Mouse (Mus musculus): Measurements from ENCODE around the gene Plcb3. TPM values are rescaled to one million over a fixed set of nuclear protein-coding genes. Genes with fewer than 3 reads are reported as not detected.

The Plcb3 gene
- 10 to 100 TPM in 1 of 2 experiments, 1 to 10 TPM in 1; 8.1 to 10.7 TPM for total RNA-seq (2021)
- long read RNA-seq, experiment 1, full-length matches to known transcripts = 2 of 11 reads
- long read RNA-seq, experiment 1, partial matches to known transcripts = 3 of 11 reads
- long read RNA-seq, experiment 1, other reads (novel, unspliced or antisense) = 6 of 11 reads
- long read RNA-seq, experiment 2, full-length matches to known transcripts = 1 of 8 reads
- long read RNA-seq, experiment 2, partial matches to known transcripts = 0 of 8 reads
- long read RNA-seq, experiment 2, other reads (novel, unspliced or antisense) = 7 of 8 reads

DNA sequence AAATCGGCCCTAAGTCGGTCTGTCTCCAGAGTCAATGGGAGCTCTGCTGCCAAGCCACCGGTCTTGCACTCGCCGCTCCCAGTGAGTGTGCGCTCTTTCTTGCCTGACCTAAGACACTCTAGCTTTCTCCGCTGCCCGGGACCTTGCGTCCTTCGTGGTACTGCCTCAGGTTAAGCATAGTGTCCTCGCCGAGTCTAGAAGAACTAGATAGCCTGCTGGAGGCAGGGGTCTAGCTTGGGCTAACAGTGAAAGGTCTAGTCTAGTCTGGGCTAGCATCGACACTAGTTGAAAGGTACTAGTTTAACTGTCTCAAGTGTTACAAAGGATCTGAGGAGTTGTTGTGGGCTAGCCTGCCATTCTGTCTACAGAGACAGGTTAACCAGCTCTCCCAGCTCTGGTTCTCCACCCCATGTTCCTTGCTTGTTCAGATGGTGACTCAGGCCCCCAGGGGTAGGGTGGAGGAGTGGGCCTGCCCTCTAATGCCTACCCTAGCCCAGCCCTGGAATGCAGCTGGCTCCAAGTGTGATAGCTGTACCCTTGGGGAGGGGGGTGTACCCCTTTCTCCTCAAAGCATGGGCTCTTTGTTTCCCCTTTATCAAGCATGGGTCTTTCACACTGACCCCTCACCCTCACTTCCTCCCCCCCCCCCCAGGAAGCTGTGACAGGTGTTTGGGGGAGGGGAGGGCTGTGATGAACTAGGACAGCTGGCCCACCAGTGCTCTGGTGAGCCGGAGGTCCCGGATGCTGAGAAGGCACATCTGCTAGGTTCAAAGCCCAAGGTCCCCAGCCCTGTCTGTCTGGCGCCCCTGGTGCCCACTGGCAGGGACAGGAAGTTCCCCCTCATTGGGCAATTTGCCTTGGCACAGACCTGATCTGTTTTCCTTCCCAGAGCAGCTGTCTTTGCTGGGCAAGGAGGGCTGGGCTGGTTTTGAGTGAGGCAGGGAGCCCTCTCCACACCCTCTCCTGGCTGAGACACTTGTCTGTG is at the start of gene Plcb3:
Plcb3 (minus strand) TSS at position 934 of the 985 bp plus-strand sequence.
- intact Hi-C loops (cut with DNase I) = no loop called here

GRCm38 (mm10) chr19:7020224-7020641 is 44.0 kb upstream of the Plcb3 start:
- intact Hi-C loops (cut with DNase I) = no loop called here
- DNase-seq = no peak

More for the DNA sequence above, at the start of gene Plcb3:
- DNase-seq = peak; percentile 68 to 75

GRCm38 (mm10) chr19:7019191-7019590 is 42.9 kb upstream of the Plcb3 start, which contains the start of gene Fermt3:
Fermt3 (minus strand) TSS chr19:7019469.
- intact Hi-C loops (cut with DNase I) = loop anchor here (5.0 kb wide), 1 partner anchor 87 kb away; the partner anchor contains the start of gene Kcnk4

DNA sequence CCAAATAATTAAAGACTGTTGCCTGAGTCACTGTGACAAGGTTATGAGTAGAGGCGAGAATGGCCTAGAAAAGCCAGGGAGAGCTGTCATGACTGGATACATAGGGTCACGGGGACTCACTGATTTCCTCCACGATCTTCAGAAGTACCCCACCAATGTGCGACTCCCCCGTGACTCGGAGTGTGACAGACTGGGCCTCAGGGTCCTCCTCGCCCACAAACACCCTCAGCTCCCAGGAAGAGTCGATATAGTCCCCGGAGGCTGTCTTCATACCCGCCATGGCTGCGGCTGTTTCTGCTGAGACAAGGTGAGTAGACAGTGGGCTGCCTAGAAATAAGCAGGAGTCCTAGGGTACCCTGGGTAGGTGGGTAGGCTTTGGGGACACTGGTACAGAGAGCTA is 42.3 kb upstream of the Plcb3 start:
- DNase-seq = no peak
- intact Hi-C loops (cut with DNase I) = loop anchor here (5.0 kb wide), 1 partner anchor 86 kb away; the partner anchor contains the start of gene Kcnk4

More at GRCm38 (mm10) chr19:7019191-7019590, 42.9 kb upstream of the Plcb3 start, which contains the start of gene Fermt3:
- DNase-seq = no peak

DNA sequence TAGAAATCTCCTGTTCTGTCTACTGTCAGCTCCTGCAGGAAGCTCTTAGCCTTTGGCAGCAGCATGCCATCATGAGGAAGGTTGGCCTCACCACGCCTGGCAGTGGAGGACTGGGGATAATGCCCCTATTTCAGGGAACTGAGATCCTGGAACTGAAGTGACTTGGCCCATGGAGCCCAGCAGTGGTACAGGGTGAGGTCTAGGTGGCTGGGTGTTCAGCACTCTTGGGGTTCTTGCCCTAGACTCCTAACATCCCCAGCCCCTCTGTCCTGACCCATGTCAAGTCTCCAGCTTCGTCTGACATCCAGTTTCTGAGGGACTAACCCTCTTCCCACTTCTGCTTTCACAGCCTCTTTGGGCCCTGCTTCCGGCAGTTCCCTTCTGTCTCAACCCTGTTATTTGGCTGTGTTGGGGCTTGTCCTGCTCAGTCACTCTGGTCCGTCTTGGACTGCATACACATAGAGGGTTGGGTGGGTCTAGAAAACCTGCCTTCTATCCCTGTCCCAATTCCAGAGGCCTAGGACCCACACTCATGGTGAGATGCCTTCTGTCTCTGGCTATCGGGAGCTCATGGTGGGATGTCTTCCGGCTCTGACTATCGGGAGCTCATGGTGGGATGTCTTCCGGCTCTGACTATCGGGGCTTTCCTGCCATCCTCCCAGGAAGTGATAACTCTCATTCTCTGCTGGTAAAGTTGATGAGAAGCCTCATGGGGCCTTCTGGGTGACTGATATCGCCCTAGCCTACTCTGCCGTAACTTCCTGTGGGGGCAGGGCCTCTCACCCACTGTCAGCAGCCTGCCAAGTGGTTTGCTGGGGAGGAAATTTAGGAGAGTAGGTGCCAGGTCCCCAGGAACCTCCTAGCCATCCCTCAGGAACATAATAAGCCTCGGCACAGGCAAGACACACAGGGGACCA is 41.5 kb upstream of the Plcb3 start:
- intact Hi-C loops (cut with DNase I) = loop anchor here (5.0 kb wide), 1 partner anchor 85 kb away; the partner anchor contains the start of gene Kcnk4
- DNase-seq = no peak

GRCm38 (mm10) chr19:7014481-7015135 is 38.3 kb upstream of the Plcb3 start:
- intact Hi-C loops (cut with DNase I) = loop anchor here (5.0 kb wide), 1 partner anchor 82 kb away; the partner anchor contains the start of gene Kcnk4
- no peak for DNase-seq

DNA sequence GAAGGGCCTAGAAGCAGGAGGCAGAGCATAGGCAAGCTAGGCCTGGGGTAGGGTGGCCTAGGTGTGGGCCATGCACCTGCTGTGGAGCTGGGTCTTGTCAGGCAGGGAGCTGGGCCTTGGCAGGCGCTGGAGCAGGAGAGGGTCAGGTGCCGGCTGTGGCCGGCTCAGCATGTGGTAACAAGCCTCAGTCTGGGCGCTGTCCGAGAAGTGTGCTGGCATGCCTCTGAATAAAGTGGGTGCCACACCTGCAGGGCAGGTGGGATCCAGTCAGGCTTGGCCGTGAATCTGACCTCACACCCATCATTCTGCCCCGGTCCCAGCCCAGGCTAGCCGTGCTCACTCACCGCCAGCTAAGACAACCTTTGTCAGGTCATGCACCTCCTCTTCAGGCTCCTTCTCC is 37.7 kb upstream of the Plcb3 start:
- no peak for DNase-seq
- intact Hi-C loops (cut with DNase I) = no loop called here

DNA sequence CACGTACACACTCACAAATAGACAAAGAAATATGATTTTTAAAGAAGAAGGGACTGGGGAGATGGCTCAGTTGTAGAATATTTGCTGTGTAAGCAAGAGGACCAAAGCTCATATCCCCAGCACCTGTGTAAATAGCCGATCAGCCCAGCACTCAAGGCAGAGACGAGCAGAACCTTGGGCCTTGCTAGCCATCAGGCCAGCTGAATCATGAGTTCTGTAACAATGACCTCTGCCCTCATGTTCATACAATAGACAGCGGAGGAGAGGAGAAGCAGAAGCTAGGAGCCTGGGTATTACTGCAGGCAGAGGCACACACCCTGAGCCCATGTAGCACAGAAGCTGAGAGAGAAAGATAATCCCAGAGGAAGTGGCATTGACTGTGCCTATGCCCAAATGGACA is 36.2 kb upstream of the Plcb3 start:
- intact Hi-C loops (cut with DNase I) = no loop called here
- no peak for DNase-seq

- intact Hi-C loops (cut with DNase I) = no loop called here
- DNase-seq = no peak
Observed at GRCm38 (mm10) chr19:7006892-7007593, 30.8 kb upstream of the Plcb3 start.

DNA sequence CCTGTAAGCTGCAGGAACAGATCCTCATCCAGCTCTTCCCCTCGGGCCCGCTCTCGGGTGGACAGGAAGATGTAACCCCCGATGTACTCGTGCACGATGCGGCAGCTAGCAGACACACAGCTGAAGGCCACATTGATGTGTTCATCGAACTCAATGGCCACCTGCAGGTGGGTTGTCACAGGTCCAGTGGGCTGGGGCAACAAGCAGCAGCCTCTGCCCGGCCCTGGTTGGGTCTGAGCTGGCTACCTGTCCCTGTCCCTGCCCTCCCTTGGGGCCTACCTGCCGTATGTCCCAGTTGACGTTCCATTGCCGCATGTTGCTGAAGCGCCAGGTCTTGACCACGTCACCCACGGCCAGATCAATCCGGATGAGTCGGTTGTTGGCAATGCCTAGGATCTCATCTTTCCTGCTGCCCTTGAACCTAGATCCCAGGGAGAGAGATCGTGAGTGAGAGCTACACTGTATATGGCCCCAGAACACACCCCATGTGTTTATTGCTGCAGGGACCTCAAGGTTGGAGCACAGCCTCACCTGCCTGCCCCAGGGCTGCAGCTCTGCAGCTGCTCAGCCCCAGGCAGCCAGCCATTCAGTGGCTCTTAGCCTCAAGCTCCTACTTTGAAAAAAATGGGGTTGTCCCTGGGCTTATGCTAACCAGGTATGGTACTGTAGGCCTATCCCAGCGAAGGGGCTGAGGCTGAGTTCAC is 23.2 kb upstream of the Plcb3 start:
- intact Hi-C loops (cut with DNase I) = loop anchor here (5.0 kb wide), 1 partner anchor 38 kb away; the partner anchor contains the start of gene Stip1

GRCm38 (mm10) chr19:6997721-6998290 is 21.5 kb upstream of the Plcb3 start:
- intact Hi-C loops (cut with DNase I) = loop anchor here (5.0 kb wide), 1 partner anchor 39 kb away; the partner anchor contains the start of gene Stip1
- DNase-seq = no peak

More for the DNA sequence above, 23.2 kb upstream of the Plcb3 start:
- DNase-seq = no peak

DNA sequence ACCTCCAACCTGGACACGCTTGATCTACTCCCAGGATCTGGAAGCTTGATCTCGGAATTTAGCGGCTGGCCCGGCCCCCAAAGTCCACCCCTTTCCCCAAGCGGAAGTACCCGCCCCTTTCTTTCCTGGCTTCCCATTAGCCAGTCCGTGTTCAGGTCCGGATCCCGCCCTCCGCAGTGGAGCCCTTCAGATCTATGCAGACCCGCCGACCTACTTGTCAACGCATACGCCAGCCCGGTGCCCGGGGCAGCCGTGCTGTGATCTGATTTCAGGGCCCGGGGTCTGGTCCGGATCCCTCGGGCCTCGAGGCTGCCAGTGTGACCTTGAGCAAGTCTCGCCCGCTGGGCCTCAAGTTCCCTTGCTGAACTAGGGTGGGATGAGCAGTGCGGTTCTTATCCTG is 19.7 kb upstream of the Plcb3 start, which contains the start of the genes Nudt22 and Trpt1:
Nudt22 (minus strand) TSS at position 112 of the 400 bp plus-strand sequence.
Trpt1 (plus strand) TSS at position 126 of the 400 bp plus-strand sequence.
- intact Hi-C loops (cut with DNase I) = loop anchor here (5.0 kb wide), 1 partner anchor 41 kb away; the partner anchor contains the start of gene Stip1

DNA sequence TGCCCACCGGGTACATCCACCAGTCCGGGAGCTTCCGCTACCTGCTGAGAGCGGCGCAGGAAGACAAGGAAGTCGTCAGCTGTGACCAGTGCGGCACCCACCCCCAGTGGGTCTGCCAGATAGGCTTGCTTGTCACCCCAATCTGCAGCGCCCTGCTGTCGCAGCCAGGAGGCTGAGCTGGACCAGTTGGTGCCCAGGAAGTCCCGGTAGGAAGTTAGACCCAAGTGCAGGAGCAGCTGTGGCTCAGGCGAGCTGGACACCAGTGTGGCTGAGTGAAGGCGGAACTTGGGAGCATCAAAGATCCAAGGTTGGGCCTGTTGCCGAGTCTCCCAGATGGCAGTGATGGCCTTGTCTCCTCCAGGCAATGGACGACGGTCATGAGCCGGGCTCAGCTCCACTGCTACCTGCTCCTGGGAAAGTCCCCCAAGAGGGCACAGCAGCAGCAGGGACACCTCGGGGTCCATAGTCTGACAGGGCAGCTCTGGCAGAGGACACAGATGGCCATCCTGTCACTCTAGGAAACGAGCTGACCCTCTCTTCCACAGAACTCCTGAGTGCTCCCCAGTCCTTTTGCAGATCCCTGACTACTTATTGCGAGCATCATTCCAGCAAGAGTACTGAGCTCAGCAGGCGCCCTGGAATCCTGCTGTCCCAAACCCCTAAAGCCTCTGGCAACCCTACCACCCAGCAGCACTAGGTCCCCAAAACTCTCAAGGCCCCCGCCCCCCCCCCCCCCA is 19.2 kb upstream of the Plcb3 start:
- intact Hi-C loops (cut with DNase I) = loop anchor here (5.0 kb wide), 1 partner anchor 42 kb away; the partner anchor contains the start of gene Stip1
- peak in 1 of 2 experiments; percentile 26 for DNase-seq

More for the DNA sequence above, 19.7 kb upstream of the Plcb3 start, which contains the start of the genes Nudt22 and Trpt1:
- peak; percentile 83 to 86 for DNase-seq

DNA sequence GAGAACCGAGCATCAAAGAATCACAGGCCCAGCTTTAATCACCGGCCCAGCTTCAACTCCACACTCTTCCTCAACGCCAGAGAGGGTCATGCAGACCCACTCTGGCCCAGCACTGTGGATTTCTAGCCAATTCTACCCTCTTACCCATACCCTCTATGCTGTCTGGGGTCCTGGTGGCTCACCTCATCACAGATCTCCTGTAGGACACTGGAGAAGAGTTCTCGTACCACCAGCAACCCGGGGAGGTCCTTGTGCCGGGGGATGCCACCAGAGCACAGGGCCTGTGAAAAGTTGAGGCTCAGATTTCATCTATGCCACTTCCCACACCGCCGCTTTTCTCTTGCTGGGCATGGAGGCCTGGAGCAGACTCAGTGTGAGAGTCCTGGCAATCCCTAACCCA is 18.2 kb upstream of the Plcb3 start:
- DNase-seq = no peak
- intact Hi-C loops (cut with DNase I) = no loop called here

DNA sequence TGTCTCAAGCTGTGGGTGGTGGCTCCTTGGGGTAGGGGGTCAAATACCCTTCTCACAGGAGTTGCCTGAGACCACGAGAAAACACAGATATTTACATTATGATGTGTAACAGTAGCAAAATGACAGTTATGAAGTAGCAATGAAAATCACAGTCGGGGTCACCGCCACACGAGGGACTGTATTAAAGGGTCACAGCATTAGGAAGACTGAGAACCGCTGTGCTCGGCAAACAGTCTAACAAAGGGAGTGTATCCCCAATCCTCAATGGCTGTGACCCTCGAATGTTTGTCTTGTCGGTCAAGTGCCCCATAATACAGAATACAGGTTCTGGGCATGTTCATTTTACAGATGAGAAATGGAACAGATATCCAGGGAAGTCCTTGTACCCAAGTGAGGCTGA is 17.7 kb upstream of the Plcb3 start:
- intact Hi-C loops (cut with DNase I) = no loop called here
- no peak for DNase-seq

- intact Hi-C loops (cut with DNase I) = no loop called here
- no peak for DNase-seq
Observed at GRCm38 (mm10) chr19:6993011-6993770, 16.9 kb upstream of the Plcb3 start.

Measured in gastrocnemius, postnatal 36 days (tissue).